Mouse (Mus musculus) kidney, adult 2 months (tissue): ENCODE measurements at regions not wholly inside any gene's neighbourhood (a gene's known extent, or its start where the extent isn't known, plus 50 kb on each side); places are given as distances from the start of the nearest gene placed in this dataset.

Experiments
- CTCF ChIP-seq: fragments of 200-500 bp; conservative IDR thresholded peaks from 2 replicates; pipeline ENCODE4 v1.5.1; 2011; ENCODE audit warnings: low read depth, mild to moderate bottlenecking, control low read depth, low read length, moderate library complexity, mixed read lengths; ENCODE audit not compliant: insufficient read depth, insufficient read length
- POLR2A ChIP-seq: fragments of 200-500 bp; IDR thresholded peaks from one replicate; pipeline ENCODE4 v1.6.1; 2011; ENCODE audit warnings: low read depth, low read length, control low read depth

DNA sequence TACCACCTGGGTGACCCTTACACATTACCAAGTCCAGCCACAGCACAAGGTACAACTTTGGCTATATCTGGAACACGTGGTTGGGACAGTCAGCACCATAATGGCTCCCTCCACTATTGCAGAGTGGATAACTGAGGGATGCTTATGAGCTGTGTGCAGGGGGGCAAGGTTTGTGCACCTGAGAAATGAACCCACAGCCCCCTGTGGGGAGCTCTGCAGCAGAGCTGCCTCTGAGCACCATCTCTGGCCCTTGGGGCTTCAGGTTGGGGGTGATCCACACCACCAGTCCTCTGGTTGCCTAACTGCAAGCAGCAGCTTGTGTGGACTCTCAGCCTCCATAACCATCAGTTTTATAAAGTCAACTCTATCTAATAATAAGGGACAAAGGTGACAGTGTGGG is 65.3 kb upstream of the Cnih3 start:
- TF ChIP-seq CTCF (no peak), POLR2A (no peak)
